Mouse (Mus musculus) limb, embryonic 13.5 days (tissue): ENCODE data around the gene Cerk. TPM values are rescaled to one million over a fixed set of nuclear protein-coding genes. Genes with fewer than 3 reads are reported as not detected.
A peak's percentile ranks its signal among the peaks of the same experiment; 100 is the strongest.
"Not testable (repeated sequence)": the region's sequence is repeated elsewhere in the genome, so short reads cannot be mapped to it uniquely, and the experiment has no call there.

Experiments used
- ATAC-seq: fragments of 200-750 bp; cut with Nextera tagmentation; 2 replicates; pipeline ENCODE4 v1.8.0; 2017; ENCODE audit warnings: low read depth, moderate number of reproducible peaks, moderate TSS enrichment; ENCODE audit not compliant: low FRiP score
- H3K27ac ChIP-seq: fragments of 300-500 bp; sonication (generic); 2 replicates; pipeline ENCODE4 v1.5.1; 2015; ENCODE audit warnings: inconsistent platforms, mild to moderate bottlenecking, moderate library complexity
- H3K27me3 ChIP-seq: fragments of 300-500 bp; sonication (generic); 2 replicates; pipeline ENCODE4 v1.6.1; 2015; ENCODE audit warnings: mild to moderate bottlenecking, inconsistent platforms
- H3K36me3 ChIP-seq: fragments of 300-500 bp; sonication (generic); 2 replicates; pipeline ENCODE4 v1.6.1; 2015; ENCODE audit warnings: inconsistent platforms, mild to moderate bottlenecking, moderate library complexity
- H3K4me1 ChIP-seq: fragments of 300-500 bp; sonication (generic); 2 replicates; pipeline ENCODE4 v1.6.1; 2015; ENCODE audit warnings: inconsistent platforms
- H3K4me2 ChIP-seq: fragments of 300-500 bp; sonication (generic); replicated peaks from 2 replicates; pipeline ENCODE4 v1.6.1; 2015; ENCODE audit warnings: inconsistent platforms, mild to moderate bottlenecking, moderate library complexity
- H3K4me3 ChIP-seq: fragments of 300-500 bp; sonication (generic); 2 replicates; pipeline ENCODE4 v1.5.1; 2015; ENCODE audit warnings: moderate library complexity, mild to moderate bottlenecking, inconsistent platforms
- H3K9ac ChIP-seq: fragments of 300-500 bp; sonication (generic); 2 replicates; pipeline ENCODE4 v1.6.1; 2015; ENCODE audit warnings: mild to moderate bottlenecking, inconsistent platforms
- H3K9me3 ChIP-seq: fragments of 300-500 bp; sonication (generic); 2 replicates; pipeline ENCODE4 v1.6.1; 2016; ENCODE audit warnings: inconsistent platforms
- WGBS: fragments of 180-500 bp; shearing (Covaris S2); methylation state at CpG from one replicate; pipeline ENCODE4 v1.1.7; 2015; 5-methylcytosine and 5-hydroxymethylcytosine counted together
- polyA plus RNA-seq: library from polyadenylated mRNA; unstranded; fragments of >200 nt; fragmentation: Nextera tagmentation; extraction: Ambion mirVana; gene quantifications from 2 replicates; pipeline ENCODE4 v1.2.1, GENCODE M21; 2015

The Cerk gene
- polyA plus RNA-seq, 1 experiment from 2014 or later = 18.6 TPM

GRCm38 (mm10) chr15:86101585-86101984 lies 84.4 kb downstream of the Cerk start:
- Histone ChIP-seq H3K4me3 (no peak overlapping the region), H3K9me3 (no peaks in the 10 kb centered on the region), H3K36me3 (peaks cover 41% of the 10 kb centered on the region), H3K4me2 (no peak overlapping the region), H3K27me3 (no peaks in the 10 kb centered on the region), H3K9ac (no peak overlapping the region; the same call in 1 of the 2 replicates), H3K4me1 (no peaks in the 10 kb centered on the region), H3K27ac (no peak overlapping the region)
- WGBS = 83% methylated on average over 9 of the region's 9 CpGs
- no peak for ATAC-seq

GRCm38 (mm10) chr15:86097871-86098270 lies 88.1 kb downstream of the Cerk start:
- ATAC-seq = no peak
- H3K4me2 ChIP-seq = no peak overlapping the region
- H3K9ac ChIP-seq = no peak overlapping the region
- H3K4me3 ChIP-seq = no peak overlapping the region
- H3K27ac ChIP-seq = no peak overlapping the region
- WGBS = 71% methylated on average over 2 of the region's 2 CpGs
- no peaks in the 10 kb centered on the region for H3K27me3 ChIP-seq
- no peaks in the 10 kb centered on the region for H3K4me1 ChIP-seq
- peaks cover 39% of the 10 kb centered on the region for H3K36me3 ChIP-seq
- no peaks in the 10 kb centered on the region for H3K9me3 ChIP-seq

- not testable (repeated sequence) for H3K9me3 ChIP-seq, ATAC-seq
- WGBS = 91% methylated on average over 5 of the region's 5 CpGs
These were observed 89.3 kb downstream of the Cerk start for GRCm38 (mm10) chr15:86096604-86097020.

GRCm38 (mm10) chr15:86095722-86096603 lies 90.0 kb downstream of the Cerk start:
- peaks cover 37% of the 10 kb centered on the region for H3K36me3 ChIP-seq
- no peaks in the 10 kb centered on the region for H3K9me3 ChIP-seq
- no peaks in the 10 kb centered on the region for H3K4me1 ChIP-seq
- no peak for ATAC-seq
- 86% methylated on average over 17 of the region's 17 CpGs for WGBS
- no peak overlapping the region for H3K9ac ChIP-seq
- no peak overlapping the region for H3K4me3 ChIP-seq
- no peaks in the 10 kb centered on the region for H3K27me3 ChIP-seq
- no peak overlapping the region for H3K27ac ChIP-seq
- no peak overlapping the region for H3K4me2 ChIP-seq

More at GRCm38 (mm10) chr15:86096604-86097020, 89.3 kb downstream of the Cerk start:
- H3K4me3 ChIP-seq, H3K4me2 ChIP-seq, H3K9ac ChIP-seq, H3K27me3 ChIP-seq, H3K4me1 ChIP-seq, H3K27ac ChIP-seq: not testable (repeated sequence)
- H3K36me3 ChIP-seq = peaks cover 37% of the 10 kb centered on the region

- H3K27ac ChIP-seq = no peak overlapping the region
- no peaks in the 10 kb centered on the region for H3K27me3 ChIP-seq
- H3K36me3 ChIP-seq = peaks cover 37% of the 10 kb centered on the region
- no peaks in the 10 kb centered on the region for H3K9me3 ChIP-seq
- H3K4me3 ChIP-seq = no peak overlapping the region
- no peak for ATAC-seq
- no peak overlapping the region for H3K9ac ChIP-seq
- 67% methylated on average over 10 of the region's 10 CpGs for WGBS
- H3K4me2 ChIP-seq = no peak overlapping the region
- H3K4me1 ChIP-seq = peaks cover 7% of the 10 kb centered on the region
These were observed 91.4 kb downstream of the Cerk start for GRCm38 (mm10) chr15:86094324-86095121.

GRCm38 (mm10) chr15:86093236-86093635 lies 92.7 kb downstream of the Cerk start:
- Histone ChIP-seq H3K27me3 (no peaks in the 10 kb centered on the region), H3K4me3 (no peak overlapping the region), H3K4me2 (no peak overlapping the region), H3K9ac (no peak overlapping the region), H3K9me3 (no peaks in the 10 kb centered on the region), H3K27ac (no peak overlapping the region), H3K4me1 (peaks cover 14% of the 10 kb centered on the region), H3K36me3 (peaks cover 28% of the 10 kb centered on the region)
- WGBS = 76% methylated on average over 1 of the region's 1 CpGs
- ATAC-seq = no peak

- no peaks in the 10 kb centered on the region for H3K27me3 ChIP-seq
- H3K4me3 ChIP-seq = no peak overlapping the region
- peaks cover 23% of the 10 kb centered on the region for H3K4me1 ChIP-seq
- WGBS = 86% methylated on average over 12 of the region's 12 CpGs
- ATAC-seq = no peak
- H3K36me3 ChIP-seq = peaks cover 28% of the 10 kb centered on the region
- no peak overlapping the region for H3K4me2 ChIP-seq
- H3K9me3 ChIP-seq = no peaks in the 10 kb centered on the region
- H3K9ac ChIP-seq = no peak overlapping the region
- no peak overlapping the region for H3K27ac ChIP-seq
These were observed 93.8 kb downstream of the Cerk start for GRCm38 (mm10) chr15:86091998-86092670.

GRCm38 (mm10) chr15:86091201-86091997 lies 94.5 kb downstream of the Cerk start:
- H3K27me3 ChIP-seq = no peaks in the 10 kb centered on the region
- H3K4me1 ChIP-seq = peaks cover 31% of the 10 kb centered on the region
- WGBS = 94% methylated on average over 23 of the region's 23 CpGs
- no peak overlapping the region for H3K9ac ChIP-seq
- no peaks in the 10 kb centered on the region for H3K9me3 ChIP-seq
- H3K4me3 ChIP-seq = no peak overlapping the region
- no peak overlapping the region for H3K27ac ChIP-seq
- no peak overlapping the region for H3K4me2 ChIP-seq
- ATAC-seq = no peak
- peaks cover 27% of the 10 kb centered on the region for H3K36me3 ChIP-seq

- Histone ChIP-seq H3K4me2 (no peak overlapping the region), H3K9me3 (no peaks in the 10 kb centered on the region), H3K9ac (no peak overlapping the region), H3K4me3 (no peak overlapping the region), H3K4me1 (peaks cover 39% of the 10 kb centered on the region), H3K36me3 (peaks cover 24% of the 10 kb centered on the region), H3K27me3 (no peaks in the 10 kb centered on the region), H3K27ac (no peak overlapping the region)
- 92% methylated on average over 8 of the region's 8 CpGs for WGBS
- no peak for ATAC-seq
These were observed 95.4 kb downstream of the Cerk start for GRCm38 (mm10) chr15:86090578-86090977.

GRCm38 (mm10) chr15:86089991-86090529 lies 95.9 kb downstream of the Cerk start:
- H3K4me3 ChIP-seq = no peak overlapping the region
- no peak overlapping the region for H3K4me2 ChIP-seq
- peaks cover 21% of the 10 kb centered on the region for H3K36me3 ChIP-seq
- H3K9ac ChIP-seq = peak overlapping the region; percentile 15; the same call in 1 of the 2 replicates
- 50% methylated on average over 11 of the region's 11 CpGs for WGBS
- H3K4me1 ChIP-seq = peaks cover 44% of the 10 kb centered on the region
- ATAC-seq = no peak
- H3K9me3 ChIP-seq = no peaks in the 10 kb centered on the region
- no peaks in the 10 kb centered on the region for H3K27me3 ChIP-seq
- no peak overlapping the region for H3K27ac ChIP-seq
